Mouse (Mus musculus): ENCODE results near the gene Tnfaip8l3. TPM values are rescaled to one million over a fixed set of nuclear protein-coding genes. Genes with fewer than 3 reads are reported as not detected.

Tnfaip8l3 gene
- polyA plus RNA-seq, 1 experiment, result 0.05 TPM

DNA sequence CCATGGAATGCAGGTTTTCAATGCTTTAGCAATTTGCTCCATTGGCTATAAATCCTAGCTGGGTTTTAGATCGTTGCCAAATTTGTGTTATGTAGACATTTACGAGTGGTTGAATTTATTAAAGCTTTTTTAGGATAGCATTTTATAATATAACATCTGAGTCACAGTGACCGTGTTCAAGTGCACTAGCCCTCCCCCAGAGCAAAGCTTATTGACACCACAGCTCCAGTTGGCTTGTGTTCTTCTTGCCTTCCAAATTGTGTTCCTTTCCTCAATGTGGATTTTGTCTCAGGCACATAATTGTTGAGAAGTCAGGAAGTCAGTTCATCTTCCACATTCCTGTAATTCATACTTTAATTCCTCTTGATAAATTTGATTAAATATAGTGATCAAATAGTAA is 6.7 kb upstream of the Tnfaip8l3 start:
- H3ac ChIP-seq (ENCODE audit: control insufficient read depth, insufficient read length, low read depth), result no peak overlapping the region
- TF ChIP-seq MYOG (IDR thresholded peaks at IDR 0.05; ENCODE audit: control insufficient read depth, extremely low read depth, insufficient read length), result no peak
- no peak for TF ChIP-seq MAX (IDR thresholded peaks at IDR 0.05)
- no peak for TF ChIP-seq CEBPB (IDR thresholded peaks at IDR 0.05; ENCODE audit: low read depth)
- no peak for TF ChIP-seq USF1 (IDR thresholded peaks at IDR 0.05; ENCODE audit: low read depth)
- TF ChIP-seq CTCF (IDR thresholded peaks at IDR 0.05; ENCODE audit: control insufficient read depth, insufficient read depth, insufficient read length), result no peak
- TF ChIP-seq FOSL1 (IDR thresholded peaks at IDR 0.05; ENCODE audit: insufficient read depth, low read length, poor library complexity, severe bottlenecking), result no peak
- no peak for TF ChIP-seq MYOD1 (IDR thresholded peaks at IDR 0.05; ENCODE audit: control insufficient read depth, insufficient read length, low read depth)
- H3K36me3 ChIP-seq (ENCODE audit: control insufficient read depth, insufficient read depth), result no peaks in the 10 kb centered on the region
- H3K4me3 ChIP-seq (ENCODE audit: insufficient read depth, poor library complexity, severe bottlenecking), result no peak overlapping the region
- H3K79me3 ChIP-seq (ENCODE audit: low read depth), result no peaks in the 10 kb centered on the region
- no peaks in the 10 kb centered on the region for H3K27me3 ChIP-seq (ENCODE audit: control insufficient read depth, insufficient read depth, insufficient read length)
- no peaks in the 10 kb centered on the region for H3K79me2 ChIP-seq (ENCODE audit: control insufficient read depth, insufficient read depth)

DNA sequence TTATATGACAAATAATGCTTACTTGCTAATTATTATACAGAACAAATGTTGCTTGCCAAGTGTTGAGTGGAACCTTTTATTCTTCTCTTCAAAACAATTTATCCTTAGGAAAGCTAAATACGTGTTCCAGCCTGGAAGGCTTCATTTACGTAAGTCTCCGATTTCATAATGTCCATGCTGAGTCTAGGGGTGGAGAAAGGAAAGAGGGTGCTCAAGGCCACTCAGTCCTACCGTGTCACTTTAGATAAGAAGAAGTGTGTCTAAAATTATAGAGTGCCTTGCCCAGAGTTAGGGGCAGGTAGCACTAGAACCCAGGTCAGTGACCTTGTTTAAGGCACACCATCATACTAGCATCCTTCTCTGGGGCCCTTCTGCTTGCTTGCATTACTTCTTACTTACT is 5.5 kb upstream of the Tnfaip8l3 start:
- no peak for TF ChIP-seq MYOG (IDR thresholded peaks at IDR 0.05; ENCODE audit: control insufficient read depth, extremely low read depth, insufficient read length)
- no peak for TF ChIP-seq USF1 (IDR thresholded peaks at IDR 0.05; ENCODE audit: low read depth)
- TF ChIP-seq FOSL1 (IDR thresholded peaks at IDR 0.05; ENCODE audit: insufficient read depth, low read length, poor library complexity, severe bottlenecking), result no peak
- TF ChIP-seq CTCF (IDR thresholded peaks at IDR 0.05; ENCODE audit: control insufficient read depth, insufficient read depth, insufficient read length), result no peak
- no peak for TF ChIP-seq MYOD1 (IDR thresholded peaks at IDR 0.05; ENCODE audit: control insufficient read depth, insufficient read length, low read depth)
- no peak for TF ChIP-seq CEBPB (IDR thresholded peaks at IDR 0.05; ENCODE audit: low read depth)
- TF ChIP-seq MAX (IDR thresholded peaks at IDR 0.05), result no peak
- Histone ChIP-seq H3K36me3 (ENCODE audit: control insufficient read depth, insufficient read depth) (no peaks in the 10 kb centered on the region), H3K27me3 (ENCODE audit: control insufficient read depth, insufficient read depth, insufficient read length) (no peaks in the 10 kb centered on the region), H3K79me2 (ENCODE audit: control insufficient read depth, insufficient read depth) (no peaks in the 10 kb centered on the region), H3K4me3 (ENCODE audit: insufficient read depth, poor library complexity, severe bottlenecking) (no peak overlapping the region), H3ac (ENCODE audit: control insufficient read depth, insufficient read length, low read depth) (no peak overlapping the region), H3K79me3 (ENCODE audit: low read depth) (no peaks in the 10 kb centered on the region)

DNA sequence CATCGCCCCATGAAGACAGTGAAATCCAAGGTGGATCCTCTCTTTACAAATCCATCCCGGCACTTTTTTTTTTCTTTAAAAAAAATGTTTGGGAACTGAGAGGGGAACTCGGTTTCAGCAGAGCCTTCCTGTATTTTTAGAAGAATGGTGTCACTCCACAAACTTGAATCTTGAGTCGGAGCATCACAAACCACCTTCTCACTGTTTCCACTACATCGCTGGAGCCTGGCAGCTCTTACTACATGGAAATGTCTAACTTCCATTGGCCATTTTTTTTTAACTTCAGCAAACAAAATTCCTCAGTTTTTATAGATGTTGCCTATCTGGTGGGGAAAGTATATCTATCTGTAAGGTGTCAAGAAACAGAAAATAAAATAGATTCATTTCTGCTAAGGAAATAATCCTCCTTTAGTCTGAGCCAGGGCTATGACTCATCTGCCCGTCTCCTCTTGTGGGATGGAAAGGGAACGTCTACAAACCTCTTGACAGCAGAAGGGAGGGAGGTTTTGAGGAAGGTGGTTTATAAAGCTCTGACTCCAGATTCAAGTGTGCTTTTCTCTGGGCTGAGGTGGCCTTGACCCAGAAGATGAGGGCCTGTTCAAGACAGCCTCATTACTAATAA is 3.4 kb upstream of the Tnfaip8l3 start:
- Histone ChIP-seq H3K79me3 (ENCODE audit: low read depth) (no peaks in the 10 kb centered on the region), H3K27me3 (ENCODE audit: control insufficient read depth, insufficient read depth, insufficient read length) (peaks cover 6% of the 10 kb centered on the region), H3ac (ENCODE audit: control insufficient read depth, insufficient read length, low read depth) (no peak overlapping the region), H3K36me3 (ENCODE audit: control insufficient read depth, insufficient read depth) (no peaks in the 10 kb centered on the region), H3K79me2 (ENCODE audit: control insufficient read depth, insufficient read depth) (no peaks in the 10 kb centered on the region), H3K4me3 (ENCODE audit: insufficient read depth, poor library complexity, severe bottlenecking) (no peak overlapping the region)
- TF ChIP-seq FOSL1 (IDR thresholded peaks at IDR 0.05; ENCODE audit: insufficient read depth, low read length, poor library complexity, severe bottlenecking) (no peak), USF1 (IDR thresholded peaks at IDR 0.05; ENCODE audit: low read depth) (no peak), CEBPB (IDR thresholded peaks at IDR 0.05; ENCODE audit: low read depth) (no peak), MYOG (IDR thresholded peaks at IDR 0.05; ENCODE audit: control insufficient read depth, extremely low read depth, insufficient read length) (no peak), MAX (IDR thresholded peaks at IDR 0.05) (no peak), MYOD1 (IDR thresholded peaks at IDR 0.05; ENCODE audit: control insufficient read depth, insufficient read length, low read depth) (no peak), CTCF (IDR thresholded peaks at IDR 0.05; ENCODE audit: control insufficient read depth, insufficient read depth, insufficient read length) (no peak)

DNA sequence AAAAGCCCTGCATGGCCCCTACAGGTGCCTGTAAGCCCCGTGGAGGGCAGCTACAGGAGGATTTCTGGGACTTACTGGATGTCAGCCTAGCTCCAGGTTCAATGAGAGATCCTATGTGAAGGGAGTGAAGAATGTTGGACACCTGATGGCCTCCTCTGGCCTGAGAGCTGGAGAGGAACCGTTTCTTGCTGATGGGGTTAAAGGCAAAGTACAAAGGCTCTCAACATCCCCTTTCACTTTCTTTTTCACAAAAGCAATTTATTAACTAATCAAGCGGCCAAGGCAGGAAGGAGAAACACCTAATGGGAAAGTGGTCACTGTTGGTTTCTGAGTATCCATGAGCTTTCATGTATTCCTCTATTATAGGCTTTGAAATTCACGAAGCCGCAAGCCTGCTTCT is 1.0 kb upstream of the Tnfaip8l3 start:
- Histone ChIP-seq H3ac (ENCODE audit: control insufficient read depth, insufficient read length, low read depth) (no peak overlapping the region), H3K27me3 (ENCODE audit: control insufficient read depth, insufficient read depth, insufficient read length) (peaks cover 6% of the 10 kb centered on the region), H3K36me3 (ENCODE audit: control insufficient read depth, insufficient read depth) (no peaks in the 10 kb centered on the region), H3K79me3 (ENCODE audit: low read depth) (no peaks in the 10 kb centered on the region), H3K4me3 (ENCODE audit: insufficient read depth, poor library complexity, severe bottlenecking) (no peak overlapping the region), H3K79me2 (ENCODE audit: control insufficient read depth, insufficient read depth) (no peaks in the 10 kb centered on the region)
- no peak for TF ChIP-seq MYOG (IDR thresholded peaks at IDR 0.05; ENCODE audit: control insufficient read depth, extremely low read depth, insufficient read length)
- no peak for TF ChIP-seq MAX (IDR thresholded peaks at IDR 0.05)
- TF ChIP-seq FOSL1 (IDR thresholded peaks at IDR 0.05; ENCODE audit: insufficient read depth, low read length, poor library complexity, severe bottlenecking), result no peak
- no peak for TF ChIP-seq CTCF (IDR thresholded peaks at IDR 0.05; ENCODE audit: control insufficient read depth, insufficient read depth, insufficient read length)
- TF ChIP-seq MYOD1 (IDR thresholded peaks at IDR 0.05; ENCODE audit: control insufficient read depth, insufficient read length, low read depth), result no peak
- TF ChIP-seq CEBPB (IDR thresholded peaks at IDR 0.05; ENCODE audit: low read depth), result no peak
- TF ChIP-seq USF1 (IDR thresholded peaks at IDR 0.05; ENCODE audit: low read depth), result no peak

DNA sequence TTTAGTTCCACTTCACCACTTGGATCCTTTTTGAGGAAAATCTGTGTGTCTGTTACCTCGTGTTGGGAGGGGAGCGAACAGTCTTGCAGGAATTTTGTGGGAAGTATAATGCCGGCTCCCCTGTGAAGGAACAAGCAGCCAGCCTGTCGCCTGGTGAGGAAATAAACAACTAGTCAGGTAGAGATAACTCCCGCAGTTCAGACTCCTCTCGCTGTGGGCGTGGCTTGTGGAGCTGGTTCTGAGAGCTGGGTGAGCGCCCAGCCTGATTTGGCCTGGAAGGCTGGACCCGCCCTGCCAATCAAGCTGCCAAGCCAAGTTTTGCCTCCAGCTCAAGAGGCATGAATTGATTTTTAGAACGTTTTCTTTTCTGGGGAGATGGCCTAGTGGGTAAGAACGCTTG is 589 bp upstream of the Tnfaip8l3 start:
- H3K4me3 ChIP-seq (ENCODE audit: insufficient read depth, poor library complexity, severe bottlenecking), result no peak overlapping the region
- H3K79me3 ChIP-seq (ENCODE audit: low read depth), result no peaks in the 10 kb centered on the region
- no peaks in the 10 kb centered on the region for H3K36me3 ChIP-seq (ENCODE audit: control insufficient read depth, insufficient read depth)
- H3K79me2 ChIP-seq (ENCODE audit: control insufficient read depth, insufficient read depth), result no peaks in the 10 kb centered on the region
- no peak for TF ChIP-seq CEBPB (IDR thresholded peaks at IDR 0.05; ENCODE audit: low read depth)
- TF ChIP-seq MAX (IDR thresholded peaks at IDR 0.05), result no peak
- no peak for TF ChIP-seq MYOD1 (IDR thresholded peaks at IDR 0.05; ENCODE audit: control insufficient read depth, insufficient read length, low read depth)
- no peak for TF ChIP-seq MYOG (IDR thresholded peaks at IDR 0.05; ENCODE audit: control insufficient read depth, extremely low read depth, insufficient read length)
- TF ChIP-seq USF1 (IDR thresholded peaks at IDR 0.05; ENCODE audit: low read depth), result no peak
- no peak overlapping the region for H3ac ChIP-seq (ENCODE audit: control insufficient read depth, insufficient read length, low read depth)
- H3K27me3 ChIP-seq (ENCODE audit: control insufficient read depth, insufficient read depth, insufficient read length), result peaks cover 6% of the 10 kb centered on the region

DNA sequence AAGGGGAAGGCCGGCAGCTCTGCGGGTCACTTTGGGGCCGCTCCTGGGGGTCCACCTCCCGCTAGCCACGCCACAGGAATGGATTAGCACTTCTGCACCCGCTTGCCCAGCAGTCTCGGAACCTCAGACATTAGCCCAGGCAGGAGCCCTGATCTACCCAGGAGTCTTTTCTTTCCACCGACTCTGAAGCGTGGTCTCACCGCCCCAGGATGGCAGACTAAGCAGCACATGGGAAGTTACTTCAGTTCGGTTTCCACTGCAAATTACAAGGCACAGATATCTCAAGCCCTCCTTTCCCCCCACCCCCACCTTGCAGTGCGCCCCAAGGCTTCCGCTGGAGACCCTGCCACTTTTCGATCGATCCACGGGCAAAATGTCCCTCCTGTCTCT is 551 bp downstream of the Tnfaip8l3 start:
- H3K79me2 ChIP-seq (ENCODE audit: control insufficient read depth, insufficient read depth), result no peaks in the 10 kb centered on the region
- peaks cover 6% of the 10 kb centered on the region for H3K27me3 ChIP-seq (ENCODE audit: control insufficient read depth, insufficient read depth, insufficient read length)
- H3K79me3 ChIP-seq (ENCODE audit: low read depth), result no peaks in the 10 kb centered on the region
- TF ChIP-seq USF1 (IDR thresholded peaks at IDR 0.05; ENCODE audit: low read depth) (no peak), MYOD1 (IDR thresholded peaks at IDR 0.05; ENCODE audit: control insufficient read depth, insufficient read length, low read depth) (no peak), CTCF (IDR thresholded peaks at IDR 0.05; ENCODE audit: control insufficient read depth, insufficient read depth, insufficient read length) (no peak), FOSL1 (IDR thresholded peaks at IDR 0.05; ENCODE audit: insufficient read depth, low read length, poor library complexity, severe bottlenecking) (no peak)
- H3ac ChIP-seq (ENCODE audit: control insufficient read depth, insufficient read length, low read depth), result no peak overlapping the region
- H3K36me3 ChIP-seq (ENCODE audit: control insufficient read depth, insufficient read depth), result no peaks in the 10 kb centered on the region
- no peak overlapping the region for H3K4me3 ChIP-seq (ENCODE audit: insufficient read depth, poor library complexity, severe bottlenecking)
